Mouse (Mus musculus) spleen, postnatal 10 days (tissue): ENCODE measurements around the gene Yes1.
"Not testable (repeated sequence)": the region's sequence is repeated elsewhere in the genome, so short reads cannot be mapped to it uniquely, and the experiment has no call there.

ENCODE experiments used
- DNase-seq, 2 experiments: peaks; one replicate each; pipeline ENCODE4 v3.0.0; 2021 to 2022; ENCODE audit warnings: low spot score in 2 of 2

The Yes1 gene

DNA sequence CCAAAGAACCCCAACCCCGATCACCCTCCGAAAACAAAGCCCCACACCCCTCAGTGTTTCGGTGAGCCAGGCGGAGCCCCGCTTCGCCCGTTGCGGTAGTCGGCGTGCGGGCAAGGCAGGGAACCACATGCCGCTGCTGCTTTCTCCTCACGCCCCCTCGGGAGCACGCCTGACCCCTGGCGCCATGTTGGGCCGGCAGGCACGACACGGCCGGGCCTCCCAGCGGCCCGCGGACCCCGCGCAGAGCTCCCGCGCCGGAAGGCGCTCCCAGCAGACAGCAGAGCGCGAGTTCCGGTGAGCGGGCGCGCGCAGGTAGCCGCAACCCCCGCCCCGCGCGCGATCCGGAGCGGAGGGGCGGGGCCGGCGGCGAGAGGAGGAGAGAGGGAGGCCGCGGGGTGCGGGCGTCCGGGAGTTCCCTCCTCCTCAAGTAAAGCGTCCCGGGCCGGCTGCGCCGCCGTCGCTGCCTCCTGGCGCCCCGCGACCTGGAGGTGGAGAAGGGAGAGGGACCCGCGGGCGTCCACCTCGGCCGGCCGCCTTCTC, at the start of gene Yes1:
TSS of gene Yes1 (plus strand) at position 371 of the 540 bp plus-strand sequence.
- peak; percentile 33 to 69 for DNase-seq

DNA sequence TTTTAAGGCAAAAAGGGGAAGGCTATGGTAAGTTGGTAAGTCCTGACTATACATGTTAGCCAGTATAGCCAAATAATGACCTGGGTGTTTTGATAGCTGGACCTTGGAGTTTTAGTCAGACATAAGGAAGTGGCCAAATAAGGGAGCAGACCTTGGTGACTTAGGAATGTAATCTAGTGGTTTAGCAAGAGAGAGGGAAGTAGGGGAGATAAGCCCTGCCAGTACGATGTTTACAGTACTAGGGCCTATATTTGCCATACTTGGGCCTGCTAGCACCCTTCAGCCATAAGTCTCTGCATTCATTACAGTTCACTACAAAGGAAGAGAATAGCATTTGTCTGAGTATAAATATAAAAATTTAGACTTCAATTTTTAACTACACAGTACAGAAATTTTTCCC, 46.3 kb upstream of the Yes1 start:
- DNase-seq: no peak

DNA sequence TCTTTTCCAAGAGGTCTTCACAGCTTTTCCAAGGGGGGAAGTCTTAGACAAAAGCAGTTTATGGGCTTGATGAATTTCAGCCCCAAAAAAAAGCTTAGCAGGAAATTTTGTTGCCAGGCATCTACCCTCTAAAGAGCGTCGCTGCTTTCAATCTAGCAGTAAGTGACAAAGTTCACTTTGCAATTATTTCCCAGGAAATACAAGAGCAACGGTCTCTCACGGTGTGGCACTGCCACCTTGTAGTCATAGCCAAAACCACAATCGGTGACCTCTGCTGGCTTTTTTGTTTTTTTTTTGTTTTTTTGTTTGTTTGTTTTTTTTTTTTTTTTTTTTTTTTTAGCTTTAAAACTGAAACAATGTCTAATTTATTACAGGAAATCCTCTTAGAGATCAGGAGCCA, 39.2 kb upstream of the Yes1 start:
- DNase-seq: no peak

DNA sequence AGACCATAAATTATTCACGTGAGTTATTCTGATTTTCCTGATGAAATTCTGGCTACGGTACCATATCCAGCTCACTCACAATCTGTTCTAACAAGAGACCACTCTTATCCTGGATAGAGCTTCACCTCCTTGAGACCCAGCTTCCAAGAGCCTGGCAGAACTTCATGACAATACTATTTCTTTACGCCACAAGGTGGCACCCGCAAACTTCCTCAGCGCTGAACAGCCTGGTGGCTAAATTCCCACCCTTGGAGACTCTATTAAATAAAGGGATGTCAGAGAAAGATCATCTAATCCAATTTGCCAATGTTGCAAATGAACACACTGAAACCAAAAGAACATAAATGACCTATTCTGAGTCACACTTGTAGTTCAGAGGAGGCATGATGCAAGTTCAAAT, 22.8 kb upstream of the Yes1 start:
- peak in 1 of 2 experiments; percentile 40 for DNase-seq

DNA sequence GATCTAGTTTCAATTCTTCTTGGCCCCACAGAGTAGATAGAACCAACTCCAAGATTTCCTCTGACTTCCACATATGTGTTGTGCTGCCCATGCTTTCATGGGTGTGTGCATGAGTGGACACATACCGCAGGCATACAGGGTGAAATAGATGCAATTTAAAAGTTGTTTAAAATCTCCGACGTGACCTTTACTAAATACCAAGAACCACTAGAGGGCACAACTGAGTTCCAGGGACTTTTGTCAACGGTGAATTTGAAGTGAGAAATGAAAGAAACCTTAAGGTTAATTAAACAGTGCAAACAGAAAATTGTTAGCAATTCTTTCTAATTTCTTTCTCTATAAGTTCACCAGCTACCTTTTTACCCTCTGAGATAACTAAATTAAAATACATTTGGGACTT, 17.2 kb upstream of the Yes1 start:
- DNase-seq: no peak

DNA sequence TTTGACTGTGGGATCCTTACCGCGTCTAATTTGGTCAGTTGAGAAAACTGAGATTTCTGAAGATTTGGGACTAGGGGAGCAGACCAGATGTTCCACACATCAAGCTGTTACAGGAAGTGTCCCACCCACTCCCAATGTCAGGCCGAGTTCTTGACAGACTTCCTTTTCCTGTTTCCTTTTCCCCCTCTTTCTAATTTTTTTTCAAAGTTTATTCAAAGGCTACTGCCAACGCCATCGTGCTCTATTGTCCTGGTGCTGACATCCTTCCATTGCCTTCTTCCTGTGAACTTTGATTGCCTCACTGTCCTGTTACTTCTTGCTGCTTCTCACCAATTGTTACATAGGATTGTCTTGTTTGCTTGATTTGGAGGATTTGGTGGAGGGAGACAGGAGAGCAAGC, 16.6 kb upstream of the Yes1 start:
- DNase-seq: no peak

DNA sequence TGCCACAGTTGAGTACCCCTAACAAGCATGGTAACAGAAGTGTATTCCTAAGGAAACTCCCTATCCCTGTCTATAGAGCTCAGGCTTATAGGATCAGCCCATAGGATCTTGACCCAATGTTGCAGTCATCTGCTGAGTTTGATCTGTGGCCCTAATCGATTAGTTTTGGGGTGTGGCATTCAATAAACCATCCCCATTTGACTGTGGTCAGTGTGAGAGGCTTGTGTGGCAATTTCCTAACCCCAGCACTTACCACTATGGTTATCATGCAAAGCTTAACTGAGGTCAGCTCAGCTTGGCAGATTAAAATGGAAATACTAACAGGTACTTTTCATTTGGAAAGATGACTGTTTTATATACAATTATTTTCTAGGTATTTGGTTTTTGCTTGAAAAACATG, 5.1 kb upstream of the Yes1 start:
- no peak for DNase-seq

DNA sequence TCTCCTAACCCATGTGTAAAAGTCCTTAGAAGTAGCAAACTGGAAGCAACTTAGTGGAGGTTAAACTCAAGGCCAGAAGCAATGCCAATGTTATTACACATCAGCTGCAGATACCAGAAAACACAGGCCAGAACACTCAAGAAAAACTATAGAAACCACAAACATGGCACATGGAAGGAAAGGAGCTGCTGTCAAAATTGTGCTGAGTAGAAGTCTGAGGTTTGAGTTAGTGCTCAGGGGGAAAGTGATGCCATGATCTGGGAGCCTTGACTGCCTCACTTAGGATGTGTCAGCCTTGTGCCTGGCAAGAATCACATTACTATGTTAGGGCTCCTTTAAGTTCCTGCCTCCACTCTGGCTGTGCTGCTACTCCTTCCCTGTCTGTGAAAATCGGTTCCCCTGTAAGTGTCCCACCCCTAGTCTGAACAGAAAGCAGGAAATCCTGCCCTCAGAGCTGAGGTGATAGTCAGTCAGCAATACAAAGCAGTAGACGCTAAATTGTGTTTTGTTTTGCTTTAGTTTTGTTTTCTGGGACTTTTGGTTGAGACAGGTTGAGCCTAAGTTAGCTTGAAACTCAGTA, 3.1 kb upstream of the Yes1 start:
- no peak for DNase-seq

DNA sequence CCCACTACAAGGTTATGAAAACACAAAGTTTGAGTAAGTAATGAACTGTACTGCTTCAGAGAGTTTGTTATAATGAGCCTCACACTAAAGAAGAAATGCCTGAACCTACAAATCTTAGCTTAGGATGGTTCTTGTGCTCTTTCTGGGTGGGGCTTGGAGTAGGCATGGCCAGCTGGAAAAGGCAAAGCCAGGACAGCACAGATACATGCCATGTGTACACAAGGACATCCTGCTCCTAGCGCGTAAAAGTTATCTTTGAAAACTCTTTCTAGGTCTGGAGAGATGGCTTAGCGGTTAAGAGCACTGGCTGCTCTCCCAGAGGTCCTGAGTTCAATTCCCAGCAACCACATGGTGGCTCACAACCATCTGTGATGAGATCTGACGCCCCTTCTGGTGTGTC, 2.5 kb upstream of the Yes1 start:
- no peak for DNase-seq

DNA sequence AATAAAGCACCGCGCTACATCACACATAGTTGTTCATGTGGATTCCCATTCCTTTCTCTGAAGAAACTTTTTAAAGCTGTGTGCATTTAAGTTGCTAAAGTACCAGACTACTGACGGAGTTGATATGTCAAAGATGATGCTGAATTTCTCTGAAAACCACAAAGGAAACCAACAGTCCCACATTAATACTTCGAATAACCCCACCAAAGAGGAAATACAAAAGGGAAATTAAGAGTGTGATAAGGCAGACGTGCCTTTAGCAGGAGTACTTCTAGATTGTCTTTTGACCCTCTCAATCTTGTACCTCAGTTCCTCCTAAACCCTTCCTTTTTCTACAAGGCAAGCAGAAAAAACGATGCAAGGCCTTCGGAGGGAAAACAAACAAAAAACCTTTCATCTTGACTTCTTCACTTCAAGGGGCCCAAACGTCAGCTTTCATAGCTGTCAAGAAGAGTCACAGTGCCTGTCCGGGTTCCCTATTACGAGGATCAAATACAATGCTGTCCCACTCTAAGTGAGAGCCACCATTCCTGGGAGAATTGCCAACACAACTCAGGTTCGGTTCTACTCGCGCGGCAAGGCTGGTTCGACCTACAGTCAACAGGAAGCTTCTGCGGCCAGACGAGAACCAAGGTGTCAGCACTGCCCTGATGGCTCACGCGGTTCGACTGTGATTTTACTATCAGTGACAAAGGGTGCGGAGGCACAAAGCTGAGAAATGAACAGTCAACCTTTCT, 739 bp upstream of the Yes1 start:
- peak in 1 of 2 experiments; percentile 41 for DNase-seq

DNA sequence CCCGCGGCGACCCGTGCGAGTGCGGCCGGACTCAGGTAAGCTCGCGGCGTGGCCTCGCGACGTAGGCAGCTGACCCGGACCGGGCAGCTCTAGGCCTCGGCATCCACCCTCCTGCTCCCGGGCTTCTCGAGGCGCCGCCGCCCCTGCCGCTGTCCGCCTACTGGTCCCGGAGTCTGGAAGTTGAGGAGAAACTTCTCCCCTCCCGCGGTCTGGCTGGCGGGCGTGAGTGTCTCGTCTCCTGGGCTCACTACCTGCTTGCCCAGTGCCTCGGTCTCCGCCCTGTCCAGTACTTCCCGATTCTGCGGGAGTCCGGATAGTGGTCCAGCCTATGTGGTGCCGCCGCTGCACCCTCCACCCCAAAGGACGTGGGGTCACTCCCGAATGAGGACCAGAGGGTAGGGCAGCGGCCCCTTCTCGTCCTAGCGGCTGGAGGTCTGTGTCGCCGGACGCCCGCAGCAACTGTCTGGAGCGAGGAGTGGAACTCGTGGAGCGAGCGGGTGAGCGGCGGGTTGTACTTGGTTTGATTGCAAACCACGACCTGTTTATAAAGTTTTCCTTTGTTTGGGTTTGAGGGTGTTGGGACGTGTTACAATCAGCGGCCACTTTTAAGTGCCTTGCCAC, 480 bp downstream of the Yes1 start:
- DNase-seq: peak; percentile 25 to 26

DNA sequence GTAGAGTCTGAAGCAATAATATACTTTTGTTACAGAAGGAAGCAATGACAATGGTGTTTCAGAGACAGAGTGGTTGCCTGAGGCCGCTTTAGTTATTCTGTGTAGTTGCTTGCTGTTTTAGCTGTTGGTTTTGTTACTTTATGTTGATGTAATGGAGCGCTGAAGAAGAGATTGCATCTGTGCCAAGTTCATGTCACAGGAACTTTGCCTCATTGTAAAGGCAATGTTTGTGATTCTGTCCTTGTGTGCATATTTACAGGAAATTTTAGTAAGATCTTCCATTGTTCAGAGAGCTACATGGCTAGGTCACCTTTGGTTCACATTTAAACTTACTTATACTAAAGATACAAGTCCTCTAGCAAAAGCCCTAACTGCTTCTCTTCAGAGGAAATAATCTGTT, 3.3 kb downstream of the Yes1 start:
- DNase-seq: no peak

DNA sequence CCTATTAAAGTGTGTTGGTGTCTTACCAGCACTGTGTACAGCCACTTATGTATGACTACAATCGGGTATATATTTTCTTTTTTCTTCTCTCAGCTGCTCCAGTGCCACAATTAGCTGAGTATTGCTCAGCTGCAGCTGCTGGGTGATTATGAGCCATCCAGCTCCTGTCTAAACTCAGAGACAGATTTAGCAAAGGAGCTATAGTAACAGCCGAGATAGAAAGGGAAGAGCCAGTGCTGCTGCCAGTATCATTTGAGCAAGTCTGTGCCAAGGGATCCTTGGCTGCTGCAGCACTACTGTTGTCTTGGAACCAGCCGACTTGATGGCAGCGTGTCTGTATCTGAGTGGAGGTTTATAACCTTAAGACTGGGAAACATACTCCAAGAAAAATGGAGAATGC, 3.7 kb downstream of the Yes1 start:
- DNase-seq: no peak

DNA sequence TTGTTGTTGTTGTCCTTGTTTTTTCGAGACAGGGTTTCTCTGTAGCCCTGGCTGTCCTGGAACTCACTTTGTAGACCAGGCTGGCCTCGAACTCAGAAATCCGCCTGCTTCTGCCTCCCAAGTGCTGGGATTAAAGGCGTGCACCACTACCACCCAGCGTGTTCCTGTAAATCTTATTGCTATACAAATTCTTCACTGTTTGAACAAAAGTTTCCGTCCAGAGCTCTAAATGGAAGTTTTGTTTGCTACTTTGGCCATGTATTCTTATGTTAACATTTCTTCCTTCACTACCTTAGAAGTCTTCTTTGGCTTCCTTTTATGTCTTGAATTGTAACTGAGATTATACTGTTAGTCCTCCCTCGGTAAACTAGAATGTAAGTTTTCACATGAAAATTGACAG, 5.5 kb downstream of the Yes1 start:
- DNase-seq: not testable (repeated sequence)

DNA sequence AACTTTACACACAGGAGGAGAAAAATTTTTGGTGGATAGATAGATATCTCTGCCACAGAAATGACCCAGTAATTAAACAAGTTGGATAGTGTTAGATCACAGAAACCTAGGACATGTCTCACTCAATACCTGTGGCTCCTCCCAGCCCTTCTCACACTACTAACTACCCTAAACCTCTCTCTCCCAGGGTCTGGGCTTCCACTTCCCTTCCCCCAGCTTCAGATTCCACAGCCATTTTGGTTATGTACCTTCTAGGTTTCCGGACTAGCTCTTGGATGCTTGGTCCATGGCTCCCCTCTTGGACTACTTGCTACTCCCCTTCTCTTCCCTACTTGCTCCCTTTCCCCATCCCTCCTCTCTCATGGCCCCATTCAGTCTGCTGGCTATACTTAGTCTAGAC, 6.9 kb downstream of the Yes1 start:
- DNase-seq: no peak

DNA sequence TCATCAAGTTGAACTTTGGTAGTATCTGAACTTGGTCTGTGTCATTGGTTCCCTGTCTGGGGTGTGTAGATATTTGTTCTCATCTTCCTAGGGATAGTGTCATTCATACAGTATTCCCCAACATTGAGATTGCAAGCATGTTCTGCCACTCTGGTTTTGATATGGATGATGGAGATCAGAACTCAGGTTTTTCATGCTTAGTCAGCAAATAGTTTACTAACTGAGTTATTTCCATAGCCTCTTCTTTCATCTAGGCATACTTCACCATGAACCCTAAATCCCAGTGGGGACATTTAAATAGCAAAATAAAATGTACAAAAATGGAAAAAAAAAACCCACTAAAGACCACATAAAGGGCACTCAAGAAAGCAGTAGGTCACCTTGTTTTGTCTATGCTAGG, 12.7 kb downstream of the Yes1 start:
- no peak for DNase-seq

DNA sequence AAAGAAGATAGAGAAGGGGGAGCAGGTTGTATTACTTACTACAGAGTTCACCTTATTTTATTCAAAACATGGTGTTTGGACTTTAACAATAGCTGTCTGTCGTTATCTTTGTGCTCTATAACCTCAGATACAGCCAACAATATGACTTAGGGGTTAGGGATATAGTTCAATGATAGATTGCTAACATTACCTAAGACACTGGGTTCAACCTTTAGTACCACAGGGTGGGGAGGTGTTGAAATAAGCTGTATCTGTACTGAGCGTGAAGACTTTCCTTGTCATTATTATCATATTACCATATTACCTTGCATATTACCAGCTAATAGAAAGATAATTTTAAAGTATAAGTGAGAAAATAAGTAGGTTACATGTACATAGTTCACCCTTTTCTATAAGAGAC, 13.8 kb downstream of the Yes1 start:
- DNase-seq: no peak

DNA sequence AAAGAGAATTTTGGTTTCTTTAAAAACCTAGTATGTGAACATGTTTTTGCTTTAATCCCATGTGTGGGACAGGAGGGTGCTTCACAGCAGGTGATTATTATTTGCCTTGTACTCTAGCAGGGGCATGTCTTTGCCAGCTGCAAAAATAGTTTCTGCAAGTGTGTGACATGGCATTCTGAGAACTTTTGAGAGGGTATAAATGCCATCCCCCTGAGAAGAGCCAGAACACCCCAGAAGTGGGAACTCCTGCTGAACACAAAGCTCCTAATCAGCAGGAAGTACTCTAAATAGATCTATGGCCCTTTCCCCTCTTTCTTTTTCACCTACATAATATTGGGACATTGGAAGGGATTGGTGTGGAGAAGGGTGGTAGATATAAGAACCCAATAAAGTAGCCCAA, 22.2 kb downstream of the Yes1 start:
- no peak for DNase-seq

DNA sequence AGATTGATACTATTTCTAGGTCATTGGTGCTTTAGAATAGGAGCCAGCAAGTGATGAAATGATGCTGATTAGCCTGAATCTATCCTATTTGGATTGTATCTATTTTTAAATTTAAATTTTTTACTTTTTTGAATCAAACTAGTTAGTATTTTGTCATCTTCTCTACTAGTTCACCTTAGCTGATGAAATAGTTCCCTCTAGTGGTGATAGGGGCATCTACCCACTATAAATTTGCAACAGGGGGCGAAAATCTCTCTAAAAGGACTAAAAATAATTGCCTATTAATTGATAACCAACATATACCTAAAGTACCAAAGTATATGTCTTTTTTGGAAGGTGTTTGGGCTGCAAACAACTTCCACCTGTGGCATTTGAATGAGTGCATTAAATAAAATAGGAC, 46.4 kb downstream of the Yes1 start:
- no peak for DNase-seq

DNA sequence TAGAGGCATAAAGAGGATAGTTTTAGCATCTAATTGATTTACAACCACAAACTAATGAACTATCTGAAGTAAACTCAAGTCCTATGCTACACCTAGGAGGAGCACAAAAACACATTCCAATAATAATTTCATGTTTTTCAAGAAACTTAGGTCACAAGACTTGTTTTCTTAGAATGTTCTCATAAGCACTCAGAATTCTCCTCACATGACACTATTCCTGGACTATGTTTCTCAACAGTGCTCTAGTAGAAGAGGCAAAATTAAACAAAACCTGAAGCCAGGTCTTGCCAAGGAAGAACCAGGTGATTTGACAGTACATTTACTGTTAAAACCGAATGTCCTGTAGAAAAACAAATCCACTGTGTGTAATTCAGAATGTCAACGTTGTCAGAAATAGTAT, 71.5 kb downstream of the Yes1 start:
- DNase-seq: no peak

DNA sequence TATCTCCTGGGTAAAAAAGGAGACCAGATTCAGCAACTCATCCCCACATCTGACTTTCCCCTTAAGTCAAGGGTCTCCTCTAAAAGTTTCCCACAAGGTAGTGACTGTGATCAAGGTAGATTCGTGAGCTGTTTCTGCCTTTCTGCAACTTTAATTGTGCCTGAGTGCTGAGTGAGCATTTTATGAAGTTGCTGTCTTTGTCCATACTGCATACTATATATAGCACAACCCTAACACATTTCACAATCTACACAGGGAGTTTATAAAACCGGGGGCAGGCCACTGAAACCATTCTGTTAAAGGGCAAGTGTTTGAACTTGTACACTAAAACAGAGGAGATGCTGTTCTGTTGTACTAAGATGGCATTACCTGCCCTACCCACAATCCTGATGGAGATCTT, 82.4 kb downstream of the Yes1 start:
- DNase-seq: no peak

DNA sequence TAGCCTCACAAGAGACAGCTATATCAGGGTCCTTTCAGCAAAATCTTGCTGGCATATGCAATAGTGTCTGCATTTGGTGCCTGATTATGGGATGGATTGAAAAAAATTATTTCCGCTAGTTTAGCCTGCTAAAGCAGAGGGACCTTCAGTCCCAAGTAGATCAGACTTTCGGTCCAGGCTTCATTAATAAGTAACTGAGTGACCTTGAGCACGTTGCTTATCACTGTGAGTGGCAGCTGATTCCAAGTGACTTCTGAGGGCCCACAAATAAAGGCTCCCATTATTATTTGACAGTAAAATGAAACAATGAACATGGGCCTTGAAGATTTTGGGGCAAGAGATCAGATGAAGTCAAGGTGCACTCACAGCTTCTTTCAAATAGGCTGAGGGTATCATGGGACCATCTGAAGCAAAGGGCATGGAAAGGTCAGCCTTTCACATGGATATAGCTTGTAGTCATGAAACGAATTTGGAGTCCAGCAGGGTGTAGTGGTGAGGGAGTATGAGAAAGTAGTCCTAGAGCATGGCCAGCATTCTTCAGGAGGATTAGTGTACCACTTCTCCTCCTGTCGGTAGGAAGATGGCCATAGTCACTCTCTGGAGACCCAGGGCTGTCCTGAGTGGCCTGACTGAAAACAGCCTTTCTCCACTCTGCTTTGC, 86.4 kb downstream of the Yes1 start:
- DNase-seq: no peak
